In genomic region chr2:151743845-151744244, GRCm38 (mm10) we compare ENCODE assay signal across 8 mouse cellular contexts. TPM values are rescaled to one million over a fixed set of nuclear protein-coding genes. Genes with fewer than 3 reads are reported as not detected.
DNase-seq lines count a peak whose midpoint lies in the region; ATAC-seq and TF ChIP-seq lines count a peak whose summit lies in the region.

Gene Psmf1, minus strand, starts transcription at chr2:151744186.

- peaks cover 23% of the 10 kb centered on the region for H3K4me1 ChIP-seq in hindbrain, embryonic 14.5 days (replicated peaks; ENCODE audit: control insufficient read depth, insufficient read depth, low read length)
- peaks cover 42 to 47% of the 10 kb centered on the region in 2 experiments for H3K4me1 ChIP-seq in liver, embryonic 14.5 days (replicated peaks; ENCODE audit: control insufficient read depth in 2 of 2, insufficient read depth in 2 of 2, low read length in 1 of 2)

- intact Hi-C loops in gastrocnemius, adult 2 months (cut with DNase I) = loop anchor here (5.0 kb wide), 1 partner anchor 167 kb away; no protein-coding TSS in a partner anchor

- no peak within 1 kb of the TSS for H3K9ac ChIP-seq in hindbrain, embryonic 14.5 days
- H3K9ac ChIP-seq in liver, embryonic 14.5 days (replicated peaks) = peak within 1 kb of the TSS; percentile 66

- H3K4me2 ChIP-seq in hindbrain, embryonic 14.5 days (replicated peaks) = no peak within 1 kb of the TSS
- H3K4me2 ChIP-seq in liver, embryonic 14.5 days (ENCODE audit: low read depth) = peak within 1 kb of the TSS; percentile 79

- no peaks in the 10 kb centered on the region for H3K36me3 ChIP-seq in hindbrain, embryonic 14.5 days (replicated peaks; ENCODE audit: control insufficient read depth, insufficient read depth)
- H3K36me3 ChIP-seq in liver, embryonic 14.5 days (replicated peaks; ENCODE audit: control insufficient read depth, insufficient read depth, low read depth) = no peaks in the 10 kb centered on the region

- no peak for TF ChIP-seq CTCF in gastrocnemius, adult 2 months (IDR thresholded peaks at IDR 0.05)
- TF ChIP-seq CTCF in liver, embryonic 14.5 days (IDR thresholded peaks at IDR 0.05; ENCODE audit: low read depth) = no peak

- DNase-seq in heart, adult 11 months = peak; percentile 77
- DNase-seq in heart, adult 9 months (ENCODE audit: low spot score in 2 of 2) = no peak
- DNase-seq in adrenal gland, postnatal 10 days = no peak
- no peak for DNase-seq in gastrocnemius, adult 2 months
- DNase-seq in hindbrain, embryonic 14.5 days (ENCODE audit: low spot score) = no peak
- DNase-seq in liver, embryonic 14.5 days (ENCODE audit: low read depth in 3 of 3, low spot score in 3 of 3) = no peak
- DNase-seq in urinary bladder, postnatal 25 days (ENCODE audit: low spot score) = no peak
- no peak for DNase-seq in right cerebral cortex, postnatal 10 days (ENCODE audit: low spot score in 2 of 2)

- H3K4me3 ChIP-seq in gastrocnemius, adult 2 months = no peak within 1 kb of the TSS
- H3K4me3 ChIP-seq in hindbrain, embryonic 14.5 days (replicated peaks; ENCODE audit: low read length) = no peak within 1 kb of the TSS
- H3K4me3 ChIP-seq in liver, embryonic 14.5 days (ENCODE audit: insufficient read depth in 1 of 2, low read depth in 2 of 2, low read length in 2 of 2) = 0 out of 4 replicates have a peak within 1 kb of the TSS, but pooled peaks of 1 of the 2 experiments have one; percentile 12

- ATAC-seq in hindbrain, embryonic 14.5 days (ENCODE audit: low FRiP score) = no peak
- ATAC-seq in liver, embryonic 14.5 days (ENCODE audit: insufficient read depth) = no peak

- H3K27ac ChIP-seq in gastrocnemius, adult 2 months = no peak within 1 kb of the TSS
- no peak within 1 kb of the TSS for H3K27ac ChIP-seq in hindbrain, embryonic 14.5 days
- H3K27ac ChIP-seq in liver, embryonic 14.5 days = peak within 1 kb of the TSS; percentile 96

- no peaks in the 10 kb centered on the region for H3K27me3 ChIP-seq in hindbrain, embryonic 14.5 days (ENCODE audit: control insufficient read depth, insufficient read depth, low read length)
- H3K27me3 ChIP-seq in liver, embryonic 14.5 days (ENCODE audit: control insufficient read depth, insufficient read depth, low read length) = no peaks in the 10 kb centered on the region

- H3K9me3 ChIP-seq in hindbrain, embryonic 14.5 days (ENCODE audit: control insufficient read depth, low read length) = no peaks in the 10 kb centered on the region
- H3K9me3 ChIP-seq in liver, embryonic 14.5 days (ENCODE audit: control insufficient read depth, low read length) = no peaks in the 10 kb centered on the region

- no peak for TF ChIP-seq EP300 in liver, embryonic 14.5 days (IDR thresholded peaks at IDR 0.05; ENCODE audit: low read depth)

RNA-seq across cellular contexts. Expression of gene Psmf1, which starts in this region (rescaled TPM):
- 10 to 100 TPM; 37.2 to 40.5 TPM for total RNA-seq in adrenal gland, postnatal 10 days (2021)
- total RNA-seq in gastrocnemius, adult 2 months (2021) = 10 to 100 TPM; 16.2 to 19.6 TPM
- polyA plus RNA-seq in hindbrain, embryonic 14.5 days (2014; fragmentation: Nextera tagmentation; extraction: Ambion mirVana) = 60.1 and 60.8 TPM in 2 replicates
- polyA plus RNA-seq in liver, embryonic 14.5 days (2012; rRNA removed) = 23.9 and 27.4 TPM in 2 replicates
- polyA plus RNA-seq in liver, embryonic 14.5 days (2014; fragmentation: Nextera tagmentation; extraction: Ambion mirVana) = 46.2 and 51.4 TPM in 2 replicates
